Mouse (Mus musculus) cortical plate, adult 2 months (tissue): ENCODE measurements at regions not wholly inside any gene's neighbourhood (a gene's known extent, or its start where the extent isn't known, plus 50 kb on each side); places are given as distances from the start of the nearest gene placed in this dataset.

Source experiments
- H3K27ac ChIP-seq: fragments of 200-500 bp; 2 replicates; pipeline ENCODE4 v1.5.1; 2012; ENCODE audit warnings: low read length, control low read depth, inconsistent platforms; ENCODE audit not compliant: insufficient read depth
- H3K4me1 ChIP-seq: fragments of 200-500 bp; 2 replicates; pipeline ENCODE4 v1.6.1; 2011; ENCODE audit warnings: low read length; ENCODE audit not compliant: control insufficient read depth, insufficient read depth
- H3K4me3 ChIP-seq: fragments of 200-500 bp; 2 replicates; pipeline ENCODE4 v1.5.1; 2011; ENCODE audit warnings: mild to moderate bottlenecking, low read length, control low read depth; ENCODE audit not compliant: insufficient read depth
- CTCF ChIP-seq: fragments of 200-500 bp; IDR thresholded peaks from 2 replicates; pipeline ENCODE4 v1.5.1; 2011; ENCODE audit warnings: mild to moderate bottlenecking, control low read depth, low read length; ENCODE audit not compliant: insufficient read depth; ENCODE audit errors: extremely low read depth
- POLR2A ChIP-seq: fragments of 200-500 bp; IDR thresholded peaks from 2 replicates; pipeline ENCODE4 v1.6.1; 2011; ENCODE audit warnings: mild to moderate bottlenecking, low read length, control low read depth; ENCODE audit not compliant: insufficient read depth; ENCODE audit errors: extremely low read depth

- peaks cover 12% of the 10 kb centered on the region for H3K4me1 ChIP-seq
- no peak for TF ChIP-seq POLR2A
- peak overlapping the region; percentile 85 for H3K27ac ChIP-seq
- no peak overlapping the region for H3K4me3 ChIP-seq
Observed at GRCm38 (mm10) chr12:82105184-82106031, 63.7 kb upstream of the Sipa1l1 start.

- TF ChIP-seq CTCF (no peak), POLR2A (no peak)
- no peak overlapping the region for H3K27ac ChIP-seq
- H3K4me1 ChIP-seq = 0 out of 2 replicates have a peak, but pooled peaks cover 1% of the 10 kb centered on the region
Observed at GRCm38 (mm10) chr12:82115766-82116165, 53.4 kb upstream of the Sipa1l1 start.

More at GRCm38 (mm10) chr12:82115766-82116165, 53.4 kb upstream of the Sipa1l1 start:
- no peak overlapping the region for H3K4me3 ChIP-seq
